8 mouse cellular contexts compared by ENCODE assay signal in genomic region chr11:62560463-62561016, GRCm38 (mm10). TPM values are rescaled to one million over a fixed set of nuclear protein-coding genes. Genes with fewer than 3 reads are reported as not detected.
A peak's percentile ranks its signal among the peaks of the same experiment; 100 is the strongest.
DNase-seq lines count a peak whose midpoint lies in the region; ATAC-seq and TF ChIP-seq lines count a peak whose summit lies in the region.

No protein-coding gene starts in this region.

- TF ChIP-seq POLR2A in cortical plate, adult 2 months (IDR thresholded peaks at IDR 0.05; ENCODE audit: extremely low read depth, insufficient read depth, low read length): no peak
- no peak for TF ChIP-seq POLR2A in olfactory bulb, adult 2 months (IDR thresholded peaks at IDR 0.05; ENCODE audit: insufficient read depth, low read depth, low read length)

- no peaks in the 10 kb centered on the region for H3K27me3 ChIP-seq in kidney, embryonic 16.5 days (ENCODE audit: insufficient read depth, low read length)
- no peaks in the 10 kb centered on the region for H3K27me3 ChIP-seq in heart, postnatal 0 days (ENCODE audit: control insufficient read depth, insufficient read depth, low read length)
- no peaks in the 10 kb centered on the region; the same call in 1 of the 2 replicates for H3K27me3 ChIP-seq in liver, embryonic 14.5 days (ENCODE audit: control insufficient read depth, insufficient read depth, low read length)

- no peaks in the 10 kb centered on the region for H3K9me3 ChIP-seq in kidney, embryonic 16.5 days (ENCODE audit: low read length)
- H3K9me3 ChIP-seq in heart, postnatal 0 days (replicated peaks; ENCODE audit: control insufficient read depth, low read length): no peaks in the 10 kb centered on the region
- no peaks in the 10 kb centered on the region for H3K9me3 ChIP-seq in liver, embryonic 14.5 days (ENCODE audit: control insufficient read depth, low read length)

- TF ChIP-seq EP300 in heart, postnatal 0 days (IDR thresholded peaks at IDR 0.05; ENCODE audit: low read depth): no peak
- no peak for TF ChIP-seq EP300 in liver, embryonic 14.5 days (IDR thresholded peaks at IDR 0.05; ENCODE audit: low read depth)

- no peak for DNase-seq in kidney, adult 9 months
- no peak for DNase-seq in heart, postnatal 0 days (ENCODE audit: low spot score)
- DNase-seq in liver, embryonic 14.5 days (ENCODE audit: low read depth in 3 of 3, low spot score in 3 of 3): no peak
- DNase-seq in left cerebral cortex, adult 9 months (ENCODE audit: low spot score in 2 of 2): no peak

- no peak overlapping the region for H3K27ac ChIP-seq in kidney, embryonic 16.5 days (ENCODE audit: low read length)
- H3K27ac ChIP-seq in cortical plate, adult 2 months (ENCODE audit: insufficient read depth, low read length): no peak overlapping the region
- H3K27ac ChIP-seq in heart, postnatal 0 days (ENCODE audit: low read depth): no peak overlapping the region
- H3K27ac ChIP-seq in liver, embryonic 14.5 days: no peak overlapping the region
- H3K27ac ChIP-seq in olfactory bulb, adult 2 months (ENCODE audit: insufficient read depth, low read depth, low read length): no peak overlapping the region

- TF ChIP-seq CTCF in cortical plate, adult 2 months (IDR thresholded peaks at IDR 0.05; ENCODE audit: extremely low read depth, insufficient read depth, low read length): no peak
- no peak for TF ChIP-seq CTCF in heart, postnatal 0 days (IDR thresholded peaks at IDR 0.05; ENCODE audit: low read depth)
- no peak for TF ChIP-seq CTCF in liver, embryonic 14.5 days (IDR thresholded peaks at IDR 0.05; ENCODE audit: low read depth)
- no peak for TF ChIP-seq CTCF in olfactory bulb, adult 2 months (IDR thresholded peaks at IDR 0.05; ENCODE audit: insufficient read depth, low read depth, low read length)

- H3K9ac ChIP-seq in kidney, embryonic 16.5 days (replicated peaks; ENCODE audit: low read length): peak overlapping the region; percentile 51
- peak overlapping the region; percentile 33; the same call in 1 of the 2 replicates for H3K9ac ChIP-seq in heart, postnatal 0 days (replicated peaks; ENCODE audit: low read depth, low read length)
- peak overlapping the region; percentile 40; the same call in 1 of the 2 replicates for H3K9ac ChIP-seq in liver, embryonic 14.5 days (replicated peaks)

- peaks cover 10% of the 10 kb centered on the region; the same call in 1 of the 2 replicates for H3K4me1 ChIP-seq in kidney, embryonic 16.5 days (ENCODE audit: insufficient read depth, low read length)
- H3K4me1 ChIP-seq in cortical plate, adult 2 months (ENCODE audit: control insufficient read depth, insufficient read depth, low read length): no peaks in the 10 kb centered on the region
- H3K4me1 ChIP-seq in heart, postnatal 0 days (ENCODE audit: control insufficient read depth, insufficient read depth): no peaks in the 10 kb centered on the region
- H3K4me1 ChIP-seq in liver, embryonic 14.5 days (replicated peaks; ENCODE audit: control insufficient read depth in 2 of 2, insufficient read depth in 2 of 2, low read length in 1 of 2): no peaks in the 10 kb centered on the region; a peak in 1 of 4 replicates
- peaks cover 5% of the 10 kb centered on the region; the same call in 1 of the 2 replicates for H3K4me1 ChIP-seq in olfactory bulb, adult 2 months (ENCODE audit: control insufficient read depth, insufficient read depth, low read length)

- WGBS in kidney, embryonic 16.5 days: 33% methylated on average over 43 of the region's 43 CpGs
- 19% methylated on average over 43 of the region's 43 CpGs for WGBS in heart, postnatal 0 days
- WGBS in liver, embryonic 14.5 days (ENCODE audit: insufficient replicate concordance): 33% methylated on average over 43 of the region's 43 CpGs
- WGBS in olfactory bulb, adult 2 months: 39% methylated on average over 43 of the region's 43 CpGs

- H3K4me3 ChIP-seq in kidney, embryonic 16.5 days (ENCODE audit: low read length): peak overlapping the region; percentile 42
- peak overlapping the region; percentile 23 for H3K4me3 ChIP-seq in cortical plate, adult 2 months (ENCODE audit: insufficient read depth, low read length)
- peak overlapping the region; percentile 45 for H3K4me3 ChIP-seq in heart, postnatal 0 days (ENCODE audit: low read depth, low read length)
- H3K4me3 ChIP-seq in liver, embryonic 14.5 days (ENCODE audit: insufficient read depth in 1 of 2, low read depth in 2 of 2, low read length in 2 of 2): peak overlapping the region; percentile 49 to 57
- peak overlapping the region; percentile 41 for H3K4me3 ChIP-seq in olfactory bulb, adult 2 months (ENCODE audit: insufficient read depth, low read depth, low read length)

- H3K36me3 ChIP-seq in kidney, embryonic 16.5 days (ENCODE audit: insufficient read depth, low read length): no peaks in the 10 kb centered on the region
- no peaks in the 10 kb centered on the region for H3K36me3 ChIP-seq in heart, postnatal 0 days (replicated peaks; ENCODE audit: control insufficient read depth, insufficient read depth, low read length)
- H3K36me3 ChIP-seq in liver, embryonic 14.5 days (replicated peaks; ENCODE audit: control insufficient read depth, insufficient read depth, low read depth): no peaks in the 10 kb centered on the region; the same call in 1 of the 2 replicates

- H3K4me2 ChIP-seq in kidney, embryonic 16.5 days (replicated peaks; ENCODE audit: low read depth, low read length): peak overlapping the region; percentile 64
- peak overlapping the region; percentile 68 for H3K4me2 ChIP-seq in heart, postnatal 0 days (ENCODE audit: low read depth, low read length)
- H3K4me2 ChIP-seq in liver, embryonic 14.5 days (ENCODE audit: low read depth): peak overlapping the region; percentile 72

- no peak for ATAC-seq in kidney, embryonic 16.5 days (ENCODE audit: low FRiP score, low TSS enrichment)
- ATAC-seq in heart, postnatal 0 days (ENCODE audit: insufficient read depth, low read depth): peak; percentile 40; the same call in 1 of the 2 replicates
- ATAC-seq in liver, embryonic 14.5 days (ENCODE audit: insufficient read depth): no peak
- no peak for ATAC-seq in activated CD4-positive, CD25-positive, alpha-beta regulatory T cell, adult 4 months

RNA-seq across cellular contexts. Expression of gene Ubb, which starts 9.6 kb away (rescaled TPM):
- polyA plus RNA-seq in kidney, embryonic 16.5 days (2015; fragmentation: Nextera tagmentation; extraction: Ambion mirVana): 3,284 and 3,391 TPM in 2 replicates
- polyA plus RNA-seq in cortical plate, adult 2 months (2012; rRNA removed): 3,210 and 3,262 TPM in 2 replicates
- total RNA-seq in heart, postnatal 0 days (2014; rRNA removed; ENCODE audit: low replicate concordance): 704 and 828 TPM in 2 replicates
- 1,871 and 2,053 TPM in 2 replicates for polyA plus RNA-seq in heart, postnatal 0 days (2015; fragmentation: Nextera tagmentation; extraction: Ambion mirVana)
- 1,013 and 1,031 TPM in 2 replicates for polyA plus RNA-seq in liver, embryonic 14.5 days (2012; rRNA removed)
- polyA plus RNA-seq in liver, embryonic 14.5 days (2014; fragmentation: Nextera tagmentation; extraction: Ambion mirVana): 1,383 and 1,393 TPM in 2 replicates
- polyA plus RNA-seq in olfactory bulb, adult 2 months (2012; ENCODE audit: insufficient read depth, insufficient read length, low replicate concordance, missing spikeins): 651 TPM in 1 of 2 replicates, not detected in the other
- 1,000 to 10,000 TPM; 5,033 to 6,460 TPM for polyA plus RNA-seq in activated CD4-positive, CD25-positive, alpha-beta regulatory T cell, adult 4 months (2017; shearing (Covaris generic))

RNA-seq across cellular contexts. Expression of gene Trpv2, which starts 13.7 kb away (rescaled TPM):
- 4.6 and 6.6 TPM in 2 replicates for polyA plus RNA-seq in kidney, embryonic 16.5 days (2015; fragmentation: Nextera tagmentation; extraction: Ambion mirVana)
- 23.4 and 23.5 TPM in 2 replicates for polyA plus RNA-seq in cortical plate, adult 2 months (2012; rRNA removed)
- 6.4 and 7.7 TPM in 2 replicates for total RNA-seq in heart, postnatal 0 days (2014; rRNA removed; ENCODE audit: low replicate concordance)
- polyA plus RNA-seq in heart, postnatal 0 days (2015; fragmentation: Nextera tagmentation; extraction: Ambion mirVana): 2.6 and 3.0 TPM in 2 replicates
- 3.5 and 4.2 TPM in 2 replicates for polyA plus RNA-seq in liver, embryonic 14.5 days (2012; rRNA removed)
- polyA plus RNA-seq in liver, embryonic 14.5 days (2014; fragmentation: Nextera tagmentation; extraction: Ambion mirVana): 4.6 and 4.8 TPM in 2 replicates
- polyA plus RNA-seq in olfactory bulb, adult 2 months (2012; ENCODE audit: insufficient read depth, insufficient read length, low replicate concordance, missing spikeins): not detected in 2 replicates
- 10 to 100 TPM; 76.8 to 79.0 TPM for polyA plus RNA-seq in activated CD4-positive, CD25-positive, alpha-beta regulatory T cell, adult 4 months (2017; shearing (Covaris generic))

RNA-seq across cellular contexts. Expression of gene Cenpv, which starts 21.5 kb away (rescaled TPM):
- polyA plus RNA-seq in kidney, embryonic 16.5 days (2015; fragmentation: Nextera tagmentation; extraction: Ambion mirVana): 7.6 and 17.7 TPM in 2 replicates
- polyA plus RNA-seq in cortical plate, adult 2 months (2012; rRNA removed): 57.3 and 65.1 TPM in 2 replicates
- 19.1 and 111 TPM in 2 replicates for total RNA-seq in heart, postnatal 0 days (2014; rRNA removed; ENCODE audit: low replicate concordance)
- 13.1 and 14.6 TPM in 2 replicates for polyA plus RNA-seq in heart, postnatal 0 days (2015; fragmentation: Nextera tagmentation; extraction: Ambion mirVana)
- polyA plus RNA-seq in liver, embryonic 14.5 days (2012; rRNA removed): 23.4 and 26.6 TPM in 2 replicates
- 21.8 and 22.3 TPM in 2 replicates for polyA plus RNA-seq in liver, embryonic 14.5 days (2014; fragmentation: Nextera tagmentation; extraction: Ambion mirVana)
- polyA plus RNA-seq in olfactory bulb, adult 2 months (2012; ENCODE audit: insufficient read depth, insufficient read length, low replicate concordance, missing spikeins): not detected in 2 replicates
- polyA plus RNA-seq in activated CD4-positive, CD25-positive, alpha-beta regulatory T cell, adult 4 months (2017; shearing (Covaris generic)): 1 to 10 TPM in 1 of 2 experiments, not detected in 1; 2.4 TPM
